Mouse (Mus musculus): Measurements from ENCODE around the gene Map3k10. TPM values are rescaled to one million over a fixed set of nuclear protein-coding genes. Genes with fewer than 3 reads are reported as not detected.
"Not testable (repeated sequence)": the region's sequence is repeated elsewhere in the genome, so short reads cannot be mapped to it uniquely, and the experiment has no call there.

The Map3k10 gene
- total RNA-seq, 2 experiments from 2014 or later, result 195 to 201 TPM

DNA sequence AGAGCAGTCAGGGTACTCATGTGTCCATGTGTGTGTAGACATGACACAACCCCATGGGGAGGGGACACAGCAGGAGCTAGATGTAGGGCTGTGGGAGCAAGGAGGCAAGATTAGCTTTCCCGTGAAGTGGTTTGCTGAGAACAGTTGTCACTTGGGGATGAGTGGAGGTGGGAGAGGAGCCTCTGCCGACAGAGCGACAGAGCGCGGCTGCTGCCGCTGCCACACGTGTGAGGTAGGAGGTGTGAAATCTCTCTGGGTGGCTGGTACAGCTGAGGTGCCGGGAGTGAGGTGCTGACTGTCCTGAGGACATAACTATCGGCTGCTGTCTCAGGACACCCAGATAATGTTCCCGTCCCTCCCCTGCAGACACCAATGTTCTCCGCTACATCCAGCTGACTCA, 18.9 kb downstream of the Map3k10 start:
- DNase-seq (ENCODE audit: extremely low spot score in 1 of 2, low spot score in 1 of 2), result no peak

DNA sequence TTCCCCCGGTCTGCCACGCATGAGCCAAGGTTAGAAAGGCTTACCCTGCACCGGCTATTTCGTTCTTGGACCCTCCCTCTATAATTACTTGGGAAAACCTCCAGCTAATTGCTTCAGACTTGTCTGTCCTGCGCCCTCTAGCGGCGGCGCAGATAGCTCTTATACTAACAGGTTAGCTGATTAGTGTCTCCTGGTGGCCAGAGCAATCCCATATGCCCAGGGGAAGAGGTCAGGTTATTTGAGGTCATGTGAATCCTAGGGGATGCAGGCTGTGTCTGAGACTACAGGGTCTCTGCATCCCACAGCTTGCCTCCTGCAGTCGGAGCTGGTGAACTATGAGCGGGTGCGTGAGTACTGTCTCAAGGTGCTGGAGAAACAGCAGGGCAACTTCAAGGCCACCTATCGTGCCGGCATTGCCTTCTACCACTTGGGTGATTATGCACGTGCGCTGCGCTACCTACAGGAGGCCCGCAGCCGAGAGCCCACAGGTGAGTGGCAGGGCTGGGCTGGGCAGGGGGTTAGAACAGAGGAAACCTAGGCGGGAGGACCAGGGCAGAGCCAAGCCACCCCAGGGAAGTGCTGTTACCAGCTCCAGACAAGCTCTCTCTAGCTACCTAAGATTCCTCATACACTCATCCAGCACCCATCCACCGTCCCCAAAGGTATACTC, 19.7 kb downstream of the Map3k10 start:
- peak; percentile 55 to 64 for DNase-seq (ENCODE audit: extremely low spot score in 1 of 2, low spot score in 1 of 2)

DNA sequence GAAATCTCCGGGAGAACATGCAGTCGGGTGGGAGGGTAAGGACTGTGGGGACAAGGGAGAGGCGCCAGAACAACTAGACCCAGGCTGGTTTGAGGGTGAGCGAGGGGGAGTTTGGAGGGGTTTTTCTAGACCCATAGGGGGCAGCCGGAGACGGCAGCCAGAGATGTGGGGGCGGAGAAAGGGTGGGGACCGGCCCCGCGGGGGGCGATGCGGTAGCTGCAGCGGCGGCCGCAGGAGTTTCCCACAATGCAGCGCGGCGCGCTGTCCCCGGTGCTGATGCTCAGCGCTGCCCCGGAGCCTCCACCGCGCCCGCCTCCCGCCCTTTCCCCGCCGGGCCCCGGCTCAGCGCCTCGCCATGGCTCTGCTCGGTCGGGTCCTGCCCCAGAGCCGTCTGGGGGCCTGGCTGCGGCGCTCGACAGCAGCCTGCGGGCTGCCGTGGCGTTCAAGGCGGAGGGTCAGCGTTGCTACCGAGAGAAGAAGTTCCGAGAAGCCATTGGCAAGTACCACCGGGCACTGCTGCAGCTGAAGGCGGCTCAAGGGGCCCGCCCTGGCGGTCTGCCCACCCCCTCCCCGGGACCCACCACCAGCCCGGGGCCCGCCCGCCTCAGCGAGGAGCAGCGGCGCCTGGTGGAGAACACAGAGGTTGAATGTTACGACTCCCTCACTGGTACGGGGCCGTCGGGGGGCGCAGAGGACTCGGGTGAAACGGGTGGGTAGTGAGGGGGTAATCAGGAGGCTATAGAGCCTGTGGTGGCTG, 20.5 kb downstream of the Map3k10 start, which contains the start of gene Ttc9b:
Gene Ttc9b, plus strand, starts transcription at position 235 of the 757 bp plus-strand sequence.
- peak; percentile 65 to 76 for DNase-seq (ENCODE audit: extremely low spot score in 1 of 2, low spot score in 1 of 2)

DNA sequence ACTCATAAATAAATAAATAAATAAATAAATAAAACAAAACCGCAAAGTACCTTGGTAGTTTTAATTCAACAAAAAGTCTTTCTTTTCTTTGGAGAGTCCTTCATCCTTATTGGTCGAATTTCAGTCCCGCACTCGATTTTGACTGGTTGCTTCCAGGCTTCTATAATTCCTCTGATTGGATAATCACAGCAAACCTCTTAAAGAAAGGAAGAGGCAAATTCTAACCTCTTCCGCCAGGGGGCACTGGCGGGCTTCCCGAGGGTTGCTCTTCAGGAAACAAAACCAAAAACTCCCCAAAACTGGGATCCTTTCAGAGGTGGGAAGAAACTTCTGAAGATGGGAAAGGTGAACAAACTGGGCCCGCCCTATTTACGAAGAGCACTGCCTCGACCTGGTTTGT, 23.4 kb downstream of the Map3k10 start:
- peak; percentile 51 to 77 for DNase-seq (ENCODE audit: extremely low spot score in 1 of 2, low spot score in 1 of 2)

DNA sequence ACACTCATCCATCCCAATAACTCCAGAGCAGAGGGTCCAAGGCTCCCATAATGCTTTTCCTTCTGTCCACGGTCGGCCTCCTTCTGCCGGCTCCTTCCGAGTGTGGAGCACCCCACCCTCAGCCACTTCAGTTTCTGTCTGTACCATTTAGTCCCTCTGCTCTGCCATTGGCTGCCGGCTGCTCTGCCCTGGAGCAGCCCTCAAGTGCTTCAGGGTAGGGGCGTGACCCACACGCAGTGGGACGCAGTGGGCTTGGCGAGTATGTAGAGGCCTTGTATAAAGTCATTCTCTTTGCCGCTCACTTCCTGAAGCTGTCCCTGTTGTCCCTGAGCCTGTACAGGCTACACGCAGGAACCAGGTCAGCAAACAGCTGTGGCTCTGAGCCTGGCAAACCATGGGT, 24.7 kb downstream of the Map3k10 start:
- no peak for DNase-seq (ENCODE audit: extremely low spot score in 1 of 2, low spot score in 1 of 2)

DNA sequence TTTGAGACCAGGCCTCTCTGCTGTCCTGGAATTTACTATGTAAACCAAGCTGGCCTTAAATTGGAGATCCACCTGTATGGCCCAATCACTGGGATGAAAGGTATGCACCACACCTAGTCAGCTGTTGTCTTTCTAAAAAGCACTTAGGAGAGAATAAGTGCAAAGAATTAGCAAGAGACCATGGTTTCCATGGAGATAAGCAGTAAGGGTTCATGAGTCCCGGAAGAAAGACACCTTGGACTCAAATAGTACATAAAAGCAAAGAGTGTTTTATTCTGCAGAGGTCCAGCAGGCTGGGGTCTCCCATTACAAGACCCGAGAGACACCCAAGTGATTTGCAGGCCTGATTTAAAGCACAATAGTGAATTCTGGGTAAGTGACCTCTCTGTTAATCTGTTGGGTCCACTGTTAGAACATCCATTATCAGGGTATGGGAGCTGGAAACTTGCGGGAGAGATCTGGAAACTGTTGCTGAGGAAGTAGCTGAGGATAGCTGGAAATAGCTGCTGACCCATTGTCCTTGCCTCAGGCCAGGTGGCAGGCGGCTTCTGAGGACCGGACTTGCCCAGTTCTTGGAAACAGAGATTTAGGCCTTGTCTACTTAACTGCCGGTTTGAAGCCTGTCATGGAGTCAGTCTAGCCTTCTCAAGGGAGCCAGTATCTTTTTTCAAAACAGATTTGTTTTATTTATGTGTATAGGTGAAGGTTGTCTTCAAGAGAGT, 27.0 kb downstream of the Map3k10 start:
- no peak for DNase-seq (ENCODE audit: extremely low spot score in 1 of 2, low spot score in 1 of 2)

DNA sequence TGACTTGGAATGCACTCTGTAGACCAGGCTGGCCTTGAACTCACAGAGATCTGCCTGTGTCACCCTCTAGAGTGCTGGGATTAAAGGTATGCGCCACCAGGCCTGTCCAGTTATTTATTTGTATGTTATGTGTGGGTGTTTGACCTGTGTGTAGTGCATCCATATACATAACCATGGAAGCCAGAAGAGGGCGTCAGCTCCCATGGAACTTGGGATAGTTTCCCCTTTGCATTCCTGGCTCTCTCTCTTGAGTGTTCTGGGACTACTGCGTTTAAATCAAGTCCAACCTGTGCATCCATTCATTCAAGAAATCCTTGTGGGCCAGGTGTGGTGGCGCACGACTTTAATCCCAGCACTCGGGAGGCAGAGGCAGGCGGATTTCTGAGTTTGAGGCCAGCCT, 27.9 kb downstream of the Map3k10 start:
- no peak for DNase-seq (ENCODE audit: extremely low spot score in 1 of 2, low spot score in 1 of 2)

DNA sequence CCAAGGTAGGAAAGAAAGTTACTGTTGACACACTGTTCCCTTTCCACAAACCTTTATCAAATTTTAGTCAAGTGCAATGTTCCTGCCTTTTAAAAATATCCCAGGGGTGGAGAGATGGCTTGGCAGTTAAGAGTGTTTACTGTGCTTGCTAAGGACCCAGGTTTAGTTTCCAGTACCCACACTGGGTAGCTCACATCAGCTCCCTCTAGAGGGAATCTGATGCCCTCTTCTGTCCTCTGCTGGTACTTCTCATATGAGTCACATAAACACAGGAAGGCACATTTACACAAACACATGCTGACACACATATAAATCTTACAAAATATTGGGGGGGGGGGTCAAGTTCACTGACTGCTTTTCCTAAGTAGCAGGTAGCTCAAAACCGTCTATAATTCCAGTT, 29.9 kb downstream of the Map3k10 start:
- DNase-seq (ENCODE audit: extremely low spot score in 1 of 2, low spot score in 1 of 2), result no peak

DNA sequence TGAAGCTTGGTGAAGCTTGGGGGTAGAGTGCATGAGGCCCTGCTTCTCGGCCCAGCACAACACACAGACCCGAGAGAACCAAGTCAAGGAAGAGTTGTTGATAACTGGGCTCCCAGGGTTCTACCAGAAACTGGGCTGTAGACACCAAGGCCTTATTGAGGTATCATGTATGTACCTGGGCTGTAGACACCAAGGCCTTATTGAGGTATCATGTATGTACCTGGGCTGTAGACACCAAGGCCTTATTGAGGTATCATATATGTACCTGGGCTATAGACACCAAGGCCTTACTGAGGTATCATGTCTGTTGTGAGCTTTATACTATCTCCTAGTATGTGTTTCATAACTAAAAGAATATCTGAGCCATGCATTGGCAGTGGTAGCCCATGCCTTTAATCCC, 39.3 kb downstream of the Map3k10 start:
- DNase-seq (ENCODE audit: extremely low spot score in 1 of 2, low spot score in 1 of 2), result not testable (repeated sequence)

DNA sequence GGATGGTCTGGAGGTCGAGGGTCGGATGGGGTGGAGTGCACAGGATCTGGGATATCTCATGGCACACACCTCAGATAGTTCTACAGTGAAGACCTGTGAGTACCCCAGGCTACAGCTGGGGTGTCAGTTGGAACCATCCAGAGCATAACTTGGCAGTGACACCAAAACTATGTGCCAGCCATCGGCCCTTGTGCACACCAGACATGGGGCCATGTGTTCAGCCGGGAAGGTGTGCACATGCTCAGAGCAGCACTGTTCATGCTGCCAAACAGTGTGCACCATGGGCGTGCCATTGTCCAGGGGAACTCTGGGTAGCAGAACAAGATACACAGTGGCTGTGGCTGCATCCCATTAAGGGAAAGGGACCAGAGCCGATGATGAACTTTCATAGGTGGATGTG, 39.7 kb downstream of the Map3k10 start:
- no peak for DNase-seq (ENCODE audit: extremely low spot score in 1 of 2, low spot score in 1 of 2)

DNA sequence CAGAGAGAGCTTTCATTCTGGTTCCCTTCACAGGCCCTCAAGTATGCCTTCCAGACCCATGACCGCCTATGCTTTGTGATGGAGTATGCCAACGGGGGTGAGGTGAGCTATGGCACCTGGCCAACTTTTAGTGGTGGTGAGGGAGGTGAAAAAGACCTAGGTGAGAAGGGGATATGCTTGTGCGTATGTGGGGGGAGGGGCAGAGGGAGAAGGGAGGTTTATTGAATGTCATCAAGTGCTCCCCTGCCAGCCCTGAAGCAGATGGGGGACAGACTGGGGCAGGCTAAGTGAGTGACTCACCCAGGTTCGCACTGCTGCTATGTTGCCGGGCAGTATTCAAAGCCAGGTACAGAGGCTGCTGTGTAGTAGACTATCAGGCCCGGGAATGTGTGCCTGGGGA, 41.2 kb downstream of the Map3k10 start:
- no peak for DNase-seq (ENCODE audit: extremely low spot score in 1 of 2, low spot score in 1 of 2)

DNA sequence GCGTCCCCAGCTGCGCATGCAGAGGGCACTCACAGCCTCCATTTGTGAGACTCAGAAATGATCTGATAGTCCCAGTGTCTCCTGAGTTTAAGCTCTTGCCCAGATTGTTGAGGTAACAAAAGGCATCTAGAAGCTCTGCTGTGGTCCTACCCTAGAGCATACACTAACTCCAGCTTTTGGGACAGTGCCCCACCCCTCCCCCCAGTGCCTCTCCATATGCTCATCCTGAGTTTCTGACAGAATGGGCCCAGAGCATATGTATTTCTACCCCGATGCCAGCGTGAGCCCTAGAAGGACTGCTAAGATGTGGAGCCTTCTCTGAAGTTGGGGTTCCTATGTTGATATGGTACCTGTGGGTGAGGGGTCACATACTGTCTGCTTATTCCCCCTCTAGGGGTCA, 43.0 kb downstream of the Map3k10 start:
- no peak for DNase-seq (ENCODE audit: extremely low spot score in 1 of 2, low spot score in 1 of 2)

DNA sequence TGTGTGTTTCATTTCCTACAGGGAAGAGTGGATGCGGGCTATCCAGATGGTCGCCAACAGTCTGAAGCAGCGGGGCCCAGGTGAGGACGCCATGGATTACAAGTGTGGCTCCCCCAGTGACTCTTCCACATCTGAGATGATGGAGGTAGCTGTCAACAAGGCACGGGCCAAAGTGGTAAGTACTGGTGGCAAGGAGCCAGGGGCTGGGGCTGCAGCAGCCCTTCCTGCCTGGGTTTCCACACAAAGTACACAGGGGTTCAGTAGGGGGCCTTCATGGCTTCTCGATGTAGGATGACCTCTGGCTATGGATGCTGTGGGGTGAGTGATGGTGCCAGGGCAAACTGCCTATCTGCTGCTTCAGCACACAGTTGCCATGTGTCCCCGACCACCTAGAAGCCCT, 45.6 kb downstream of the Map3k10 start:
- DNase-seq (ENCODE audit: extremely low spot score in 1 of 2, low spot score in 1 of 2), result not testable (repeated sequence)

DNA sequence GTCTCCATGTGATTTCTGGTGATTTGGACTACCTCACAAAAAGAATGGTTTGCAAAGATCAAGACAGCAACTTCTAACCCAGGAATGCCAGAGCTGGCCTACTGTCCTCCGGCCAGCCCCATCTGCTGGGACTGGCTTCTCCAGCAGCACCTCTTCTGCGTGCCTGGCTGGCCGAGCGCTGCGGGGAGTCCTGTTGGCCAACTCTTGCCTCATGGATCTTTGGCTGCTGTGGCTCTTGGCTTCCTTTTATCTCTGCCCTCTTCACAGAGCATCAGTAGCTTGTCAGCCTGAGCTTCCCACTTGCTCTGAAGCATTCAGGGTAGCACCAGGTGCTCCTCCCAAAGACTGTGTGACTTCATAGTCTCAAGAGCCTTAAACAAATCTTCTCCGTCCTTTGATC, 46.2 kb downstream of the Map3k10 start:
- DNase-seq (ENCODE audit: extremely low spot score in 1 of 2, low spot score in 1 of 2), result no peak

DNA sequence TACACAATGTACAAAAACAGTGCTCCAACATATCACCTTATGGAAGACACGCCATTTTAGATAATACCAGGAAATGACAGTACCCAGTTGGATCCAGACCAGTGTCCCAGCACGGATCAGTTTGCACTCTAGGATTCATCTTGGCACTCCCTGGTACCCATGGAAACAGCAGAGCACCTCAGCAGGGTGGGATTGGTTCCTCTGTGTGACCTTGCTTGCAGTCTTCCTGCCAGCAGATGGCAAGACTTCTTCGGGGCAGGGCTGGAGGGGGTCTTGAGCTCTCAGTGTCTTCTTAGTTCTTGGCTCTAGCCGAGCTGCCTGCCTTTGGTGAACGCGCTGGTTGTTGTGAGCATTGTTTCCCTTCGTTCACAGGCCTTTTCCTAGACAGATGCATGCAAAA, 46.7 kb downstream of the Map3k10 start:
- no peak for DNase-seq (ENCODE audit: extremely low spot score in 1 of 2, low spot score in 1 of 2)

DNA sequence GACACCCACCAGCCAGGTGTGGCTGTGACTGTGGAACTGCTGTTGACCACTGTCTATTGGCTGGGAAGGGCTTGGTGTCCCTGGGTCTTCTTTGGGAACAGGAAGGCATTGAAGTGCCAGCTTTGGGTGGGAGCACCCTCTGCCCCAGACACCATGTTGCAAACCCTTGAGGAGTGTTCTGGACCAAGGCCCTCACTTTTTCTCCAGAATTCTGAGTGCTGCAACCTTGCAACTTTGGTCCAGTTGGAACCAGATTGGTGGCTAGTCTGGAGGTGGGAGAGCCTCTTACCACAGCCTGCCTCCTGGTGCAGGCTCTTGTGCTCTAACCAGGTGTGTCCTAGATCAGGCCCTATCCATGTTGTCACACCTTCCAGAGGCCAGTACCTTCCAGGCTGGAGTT, 49.4 kb downstream of the Map3k10 start:
- no peak for DNase-seq (ENCODE audit: extremely low spot score in 1 of 2, low spot score in 1 of 2)

DNA sequence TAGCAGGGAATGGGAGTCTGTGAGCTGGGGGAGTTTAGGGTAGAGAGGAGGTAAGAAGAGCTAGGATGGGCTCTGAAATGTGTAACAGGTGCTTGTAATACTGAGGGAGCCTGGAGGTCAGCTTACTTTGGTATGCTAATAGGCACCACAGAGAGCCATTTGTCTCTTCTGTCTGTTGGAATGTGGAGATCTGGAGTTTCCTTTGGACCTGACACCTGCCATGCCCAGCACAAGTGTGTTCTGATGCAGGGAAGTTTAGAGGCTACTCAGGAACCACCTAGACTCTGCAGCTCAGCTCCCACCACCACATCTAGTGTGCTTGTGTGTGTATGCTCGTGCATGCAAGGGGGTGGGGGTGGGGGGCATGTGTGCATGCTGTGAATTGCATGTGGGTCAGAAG, 52.2 kb downstream of the Map3k10 start:
- no peak for DNase-seq (ENCODE audit: extremely low spot score in 1 of 2, low spot score in 1 of 2)

DNA sequence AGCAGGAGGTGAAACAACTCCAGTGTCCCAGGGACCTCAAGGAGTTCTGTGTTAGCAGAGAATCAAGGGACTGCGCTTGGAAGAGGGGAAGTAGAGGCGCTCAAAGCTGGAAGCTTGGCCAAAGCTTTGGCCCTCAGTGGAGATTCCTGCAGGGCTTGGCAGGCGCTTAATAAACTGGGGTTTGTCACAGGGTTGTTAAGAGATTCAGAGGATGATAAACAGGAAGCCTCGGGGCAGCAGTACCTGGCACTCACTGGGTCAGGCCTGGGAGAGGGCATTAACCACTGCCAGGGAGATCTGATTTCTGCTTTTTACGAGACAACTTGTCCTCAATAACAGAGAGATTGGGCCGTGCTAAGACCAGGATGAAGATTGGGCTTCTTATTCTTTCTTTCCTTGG, 53.4 kb downstream of the Map3k10 start:
- no peak for DNase-seq (ENCODE audit: extremely low spot score in 1 of 2, low spot score in 1 of 2)

DNA sequence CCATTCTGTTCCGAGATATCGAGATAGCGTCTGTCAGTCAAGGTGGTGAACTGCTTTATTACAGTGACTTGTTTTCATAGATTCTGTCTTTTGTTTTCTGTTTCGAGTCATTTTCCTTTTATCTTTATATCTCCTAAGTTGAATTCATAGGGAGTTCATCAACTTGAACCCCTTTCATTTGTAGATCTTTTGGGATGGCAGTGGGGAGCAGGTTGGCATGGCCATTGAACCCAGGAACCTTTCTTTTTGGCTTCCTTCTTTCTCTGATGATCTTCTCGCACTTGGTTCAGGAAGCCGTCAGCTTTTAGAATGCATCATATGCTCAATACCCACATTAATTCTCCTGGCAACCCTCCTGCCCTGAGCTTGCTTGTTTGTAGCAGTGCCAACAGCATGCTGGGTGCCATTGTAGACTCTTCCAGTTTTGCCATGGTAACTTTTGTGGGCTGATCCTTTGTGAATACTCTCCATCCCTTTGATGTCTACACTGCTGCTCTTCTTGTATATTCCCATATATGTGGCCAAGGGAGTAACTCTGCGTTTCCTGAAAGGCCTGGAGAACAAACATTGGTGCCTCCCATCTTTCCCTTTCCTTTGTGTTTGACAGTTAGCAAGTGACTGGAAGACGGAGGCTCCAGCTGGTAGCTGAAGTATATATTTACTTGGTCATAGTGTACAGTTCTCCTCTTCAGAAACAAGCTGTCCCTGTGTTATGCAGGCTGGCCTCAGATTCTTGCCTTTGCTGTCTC, 60.5 kb downstream of the Map3k10 start:
- peak in 1 of 2 experiments; percentile 26 for DNase-seq (ENCODE audit: extremely low spot score in 1 of 2, low spot score in 1 of 2)

DNA sequence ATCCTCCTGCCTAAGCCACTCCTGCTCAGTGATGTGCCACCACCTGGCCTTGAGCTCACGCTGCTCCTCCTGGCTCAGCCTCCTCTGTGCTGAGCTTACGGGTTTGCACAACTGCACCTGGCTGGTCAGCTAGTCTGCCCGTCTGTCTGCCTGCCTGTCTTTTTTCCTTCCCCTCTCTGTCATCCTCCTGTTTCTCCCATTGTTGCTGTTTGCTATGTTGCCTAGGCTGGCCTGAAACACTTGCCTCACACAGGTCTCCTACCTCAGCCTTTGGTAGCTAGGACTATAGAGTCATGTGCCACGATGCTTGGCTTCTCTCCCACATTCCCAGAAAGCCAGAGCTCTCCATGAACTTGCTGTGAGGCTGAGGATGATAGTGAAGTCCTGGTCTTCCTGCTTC, 61.5 kb downstream of the Map3k10 start:
- no peak for DNase-seq (ENCODE audit: extremely low spot score in 1 of 2, low spot score in 1 of 2)

DNA sequence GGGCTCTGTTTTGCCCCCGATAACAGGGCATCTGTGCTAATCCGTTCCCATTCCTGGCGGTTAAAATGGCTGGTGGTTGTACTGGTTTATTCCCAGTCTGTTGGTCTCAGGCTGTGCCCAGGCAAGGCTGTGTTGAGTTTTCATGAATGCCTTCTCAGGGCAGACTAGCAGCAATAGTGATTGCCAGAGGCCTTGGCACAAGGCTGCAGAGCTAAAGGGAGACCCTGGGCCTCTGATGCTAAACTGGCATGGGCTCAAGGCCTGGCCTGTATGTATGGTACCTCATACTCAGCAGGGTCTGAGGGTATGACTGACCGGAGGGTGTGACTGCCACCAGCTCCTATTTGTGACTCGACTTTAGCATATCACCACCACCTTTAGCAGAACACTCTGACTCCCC, 63.5 kb downstream of the Map3k10 start:
- no peak for DNase-seq (ENCODE audit: extremely low spot score in 1 of 2, low spot score in 1 of 2)

Measured in layer of hippocampus, postnatal 25 days (tissue).